Mouse (Mus musculus) olfactory bulb, adult 2 months (tissue): Measurements from ENCODE around the gene Sec24a.

Experiments
- CTCF ChIP-seq: fragments of 200-500 bp; IDR thresholded peaks from 2 replicates; pipeline ENCODE4 v1.5.1; 2012; ENCODE audit warnings: low read depth, mild to moderate bottlenecking, low read length, moderate library complexity; ENCODE audit not compliant: insufficient read depth
- POLR2A ChIP-seq: fragments of 200-500 bp; IDR thresholded peaks from 2 replicates; pipeline ENCODE4 v1.6.1; 2012; ENCODE audit warnings: mild to moderate bottlenecking, low read depth, low read length, moderate library complexity; ENCODE audit not compliant: insufficient read depth

GRCm38 (mm10) chr11:51675386-51675785 lies 88.0 kb downstream of the Sec24a start:
- TF ChIP-seq POLR2A (no peak), CTCF (no peak)
